Mouse (Mus musculus) erythroblast, embryonic 14.5 days (primary cell): Measurements from ENCODE around the gene Ccdc153.

Experiments used
- GATA1 ChIP-seq: IDR thresholded peaks from 2 replicates; pipeline ENCODE4 v1.6.1; 2012; ENCODE audit warnings: low read length, inconsistent platforms, mixed read lengths
- TAL1 ChIP-seq: IDR thresholded peaks from 3 replicates; pipeline ENCODE4 v1.6.1; 2012; ENCODE audit warnings: low read length, inconsistent platforms, mixed read lengths

- TF ChIP-seq TAL1 (no peak), GATA1 (no peak)
These were observed 14.1 kb downstream of the Ccdc153 start for GRCm38 (mm10) chr9:44254508-44255135.
